Mouse (Mus musculus) cerebellum, adult 11-12 months (tissue): ENCODE results near the gene Csnk1e.

Source experiments
- DNase-seq: peaks from one replicate; pipeline ENCODE4 v3.0.0; 2022

The Csnk1e gene

DNA sequence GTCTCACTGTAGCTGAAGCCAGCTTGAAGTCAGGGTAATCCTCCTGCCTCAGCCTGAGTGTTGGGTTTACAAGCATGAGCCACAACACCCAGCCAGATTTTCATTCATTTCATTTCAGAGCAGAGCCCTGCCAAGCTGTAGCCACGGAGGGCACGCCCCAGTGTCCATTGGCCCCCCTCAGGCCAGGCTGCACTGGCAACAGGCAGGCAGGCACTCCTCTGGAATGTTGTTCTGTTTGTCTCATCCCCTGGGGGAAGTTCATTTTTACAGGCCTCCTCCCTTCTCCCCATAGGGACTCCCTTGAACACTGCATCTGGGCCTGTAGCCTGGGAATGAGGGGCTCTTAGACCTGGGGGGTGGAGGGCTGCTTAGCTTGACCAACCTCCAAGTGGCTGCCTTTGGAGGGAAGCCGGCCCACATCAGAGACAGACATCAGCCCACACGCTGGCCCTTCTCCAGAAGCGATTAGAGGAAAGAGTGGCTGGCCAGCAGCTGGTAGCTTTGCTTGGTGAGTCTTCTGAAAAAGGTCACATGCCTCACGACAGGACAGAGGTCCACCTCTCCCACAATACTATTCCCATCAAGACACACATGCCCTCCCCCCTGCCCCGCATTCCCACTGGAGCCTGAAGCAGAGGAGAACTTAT lies 63.8 kb downstream of the Csnk1e start:
- DNase-seq: no peak

DNA sequence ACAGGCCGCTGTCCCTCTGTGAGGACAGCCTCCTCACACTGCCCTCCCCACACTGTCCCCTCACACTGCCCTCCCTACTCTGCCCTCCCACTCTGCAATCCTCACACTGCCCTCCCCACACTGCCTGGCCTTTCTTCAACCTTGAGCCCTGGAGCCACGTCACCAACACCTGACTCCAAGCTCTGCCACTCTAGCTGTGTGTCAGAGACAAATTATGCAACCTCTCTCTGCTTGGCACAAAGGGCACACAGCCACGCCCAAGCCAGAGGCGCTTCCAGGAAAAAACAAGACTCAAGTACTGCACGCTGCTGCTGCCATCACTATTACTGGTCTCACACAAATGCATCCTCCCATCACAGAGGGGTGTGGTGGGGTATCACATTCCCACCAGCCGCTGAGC lies 64.9 kb downstream of the Csnk1e start:
- no peak for DNase-seq

GRCm38 (mm10) chr15:79388171-79388570 lies 67.2 kb downstream of the Csnk1e start:
- no peak for DNase-seq

- no peak for DNase-seq
These were observed 67.8 kb downstream of the Csnk1e start for GRCm38 (mm10) chr15:79387611-79388010.

GRCm38 (mm10) chr15:79387081-79387480 lies 68.3 kb downstream of the Csnk1e start:
- no peak for DNase-seq

DNA sequence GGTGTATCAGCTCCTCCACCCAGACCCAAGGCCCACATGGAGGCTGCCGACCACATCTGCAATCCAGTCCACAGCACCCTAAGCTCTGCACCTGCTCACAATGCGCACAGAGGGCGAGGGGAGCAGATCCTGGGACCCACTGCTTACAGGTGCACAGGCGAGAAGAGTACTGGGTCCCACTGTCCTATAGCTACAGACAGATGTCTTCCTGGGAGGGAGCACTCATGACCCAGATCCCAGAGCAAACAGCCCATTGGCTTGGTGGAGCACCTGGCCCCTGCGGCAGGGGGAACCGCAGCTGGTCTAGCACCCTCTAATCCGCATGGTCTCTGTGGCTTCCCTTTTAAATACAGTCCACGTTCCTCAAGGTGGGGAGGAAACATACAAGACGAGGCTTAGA lies 73.7 kb downstream of the Csnk1e start:
- no peak for DNase-seq

GRCm38 (mm10) chr15:79380468-79381444 lies 74.6 kb downstream of the Csnk1e start:
- peak; percentile 72 for DNase-seq

DNA sequence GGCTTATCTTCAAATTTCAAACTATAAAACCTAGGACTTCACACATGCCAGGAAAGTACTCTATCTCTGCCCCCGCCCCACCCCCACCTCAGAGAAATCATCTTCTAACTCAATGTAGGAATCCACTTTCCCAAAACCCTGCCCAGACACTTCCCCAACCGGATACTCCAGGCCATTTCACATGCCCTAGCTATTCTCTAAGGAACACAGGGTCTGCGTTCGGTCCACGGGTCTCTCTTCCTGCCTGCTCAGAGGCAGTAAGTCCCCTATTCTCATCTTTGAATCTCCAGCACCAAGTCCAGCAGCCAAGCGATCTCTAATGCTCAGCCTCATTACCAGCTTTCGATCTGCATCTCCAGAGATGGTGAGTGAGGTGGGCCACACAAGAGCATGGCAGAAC lies 75.7 kb downstream of the Csnk1e start:
- DNase-seq: no peak

GRCm38 (mm10) chr15:79378608-79379007 lies 76.8 kb downstream of the Csnk1e start:
- DNase-seq: no peak

DNA sequence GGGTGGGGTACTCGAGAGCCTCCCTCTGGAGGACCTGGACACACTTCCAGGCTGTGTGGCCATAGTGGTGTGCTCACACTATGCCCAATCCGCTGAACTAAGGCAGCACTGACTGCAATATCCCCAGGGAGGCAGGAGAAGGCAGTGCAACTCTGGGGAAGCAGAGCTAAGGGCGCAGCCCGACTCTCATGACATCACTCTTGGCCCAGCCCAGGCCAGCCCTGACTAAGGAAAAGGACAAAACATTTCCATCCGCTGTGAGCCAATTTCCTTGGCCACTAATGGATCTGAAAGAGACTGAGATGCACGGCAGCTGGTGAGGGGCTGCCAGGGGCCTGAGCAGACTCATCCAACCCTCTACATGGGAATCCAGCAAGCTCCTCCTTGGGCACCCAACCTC lies 77.7 kb downstream of the Csnk1e start:
- no peak for DNase-seq

DNA sequence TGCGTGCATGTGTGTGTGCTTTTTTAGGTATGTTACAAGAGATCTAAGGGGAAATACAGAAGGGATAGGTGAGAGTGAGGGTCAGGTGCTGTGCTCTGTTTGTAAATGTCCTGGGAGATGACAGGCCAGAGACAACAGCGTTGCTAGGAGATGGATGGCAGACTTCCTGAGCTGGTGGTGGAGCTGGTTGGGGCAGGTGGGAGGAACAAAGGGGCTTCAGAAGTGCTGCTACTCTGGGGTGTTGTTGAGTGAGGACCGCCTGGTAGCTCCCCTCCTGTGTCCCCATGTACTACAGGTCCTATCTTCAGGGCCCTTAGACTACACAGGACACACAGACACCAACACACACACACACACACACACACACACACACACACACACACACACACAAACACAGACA lies 80.6 kb downstream of the Csnk1e start:
- no peak for DNase-seq

DNA sequence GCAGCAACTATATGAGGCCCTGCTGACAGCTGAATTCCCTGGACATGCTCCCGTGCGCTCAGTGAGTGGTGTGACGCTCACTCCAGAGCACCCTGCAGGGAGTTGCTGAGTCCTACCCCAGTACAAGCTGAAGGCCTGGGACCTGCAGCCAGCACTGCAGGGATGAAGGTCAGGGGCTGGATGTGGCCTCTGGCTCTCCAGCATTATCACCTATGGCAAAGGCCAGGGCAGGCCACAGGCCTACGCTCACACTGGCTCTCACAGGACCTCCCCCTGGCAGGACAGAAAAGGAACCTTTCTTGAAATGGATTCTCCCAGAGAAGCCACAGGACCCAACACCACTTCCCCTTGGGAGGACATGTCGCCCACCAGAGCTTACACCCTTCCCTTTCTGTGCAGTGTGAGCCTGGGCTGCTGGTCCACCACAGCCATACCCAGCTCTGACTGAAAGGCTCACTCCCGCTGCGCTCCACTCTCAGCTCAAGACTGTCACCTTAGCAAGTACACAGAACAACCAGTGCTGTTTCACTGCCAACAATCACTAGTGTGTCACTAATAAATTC lies 85.0 kb downstream of the Csnk1e start:
- no peak for DNase-seq

DNA sequence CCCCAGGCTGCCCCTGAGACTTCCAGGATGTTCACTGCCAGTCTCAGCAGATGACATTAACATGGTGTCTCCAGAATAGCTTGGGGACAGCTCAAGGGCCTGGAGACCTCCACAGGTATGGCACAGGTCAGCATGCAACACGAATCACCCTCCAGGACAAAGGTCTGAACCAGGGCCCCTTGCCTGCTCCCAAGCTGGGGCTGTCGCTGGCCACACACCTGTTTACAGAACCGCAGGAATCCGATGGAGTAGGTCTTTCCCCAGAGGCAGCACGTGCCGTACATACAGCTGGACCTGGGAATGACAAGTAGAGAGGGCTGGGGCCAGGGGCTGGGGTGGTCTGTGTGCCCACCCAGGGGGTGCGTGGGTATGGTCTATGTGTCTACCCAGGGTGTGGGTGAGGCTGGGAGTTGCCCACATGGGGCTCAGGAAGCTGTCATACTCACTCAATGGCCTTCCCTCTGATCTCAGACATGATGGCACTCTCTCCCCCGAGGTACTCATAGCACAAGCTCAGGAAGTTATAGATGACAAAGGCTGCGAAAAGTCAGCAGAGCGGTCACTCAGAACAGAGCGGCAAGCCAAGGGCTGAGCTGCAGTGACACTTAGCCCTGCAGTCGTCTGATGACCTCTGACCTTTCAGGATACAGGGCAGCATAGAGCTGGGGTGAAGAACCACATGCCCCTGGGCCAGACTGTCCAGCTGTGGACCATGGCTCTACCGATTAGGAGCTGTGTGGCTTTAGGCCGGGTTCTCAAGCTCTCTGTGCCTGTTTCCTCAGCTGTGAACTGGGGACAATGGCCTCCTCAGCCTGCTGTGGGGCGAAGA lies 85.7 kb downstream of the Csnk1e start:
- DNase-seq: no peak

DNA sequence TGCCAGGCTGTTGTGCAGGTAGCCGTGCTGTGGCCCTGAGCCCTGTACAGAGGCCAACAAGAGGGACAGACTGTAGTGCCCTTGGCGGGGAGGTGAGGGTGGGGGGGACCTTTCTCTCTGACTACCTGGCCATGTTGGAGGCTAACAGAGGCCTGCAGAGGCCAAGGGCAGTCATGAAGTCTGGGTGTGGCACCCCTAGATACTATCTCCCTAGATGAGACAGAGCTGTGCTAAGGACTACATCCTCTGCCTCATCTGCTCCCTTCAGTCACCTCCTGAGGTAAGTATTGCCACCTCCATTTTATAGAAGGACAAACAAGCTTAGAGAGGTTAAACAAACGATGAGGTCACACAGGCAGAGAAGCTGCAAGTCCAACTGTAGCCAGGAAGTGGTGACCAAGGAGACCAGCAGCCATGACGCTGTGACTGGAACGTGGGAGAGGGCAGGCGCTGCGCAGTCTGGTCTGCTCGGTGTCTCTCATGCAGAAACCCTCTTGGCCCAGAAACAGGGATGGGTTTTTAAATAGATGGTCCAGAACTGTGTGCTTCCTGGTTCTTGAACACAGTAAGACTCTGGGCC lies 86.4 kb downstream of the Csnk1e start:
- DNase-seq: no peak

GRCm38 (mm10) chr15:79368313-79368811 lies 87.0 kb downstream of the Csnk1e start:
- no peak for DNase-seq
